Mouse (Mus musculus): ENCODE results near the gene Gm20696. TPM values are rescaled to one million over a fixed set of nuclear protein-coding genes. Genes with fewer than 3 reads are reported as not detected.

Gm20696 gene
- polyA plus RNA-seq, 1 experiment from 2014 or later: 6.3 TPM

- peaks cover 3% of the 10 kb centered on the region; the same call in 1 of the 2 replicates for H3K4me1 ChIP-seq (replicated peaks; ENCODE audit: control insufficient read depth, insufficient read depth, low read length)
- 86% methylated on average over 2 of the region's 2 CpGs for WGBS
- H3K9me3 ChIP-seq (ENCODE audit: control insufficient read depth, low read length): no peaks in the 10 kb centered on the region
- peaks cover 1% of the 10 kb centered on the region for H3K36me3 ChIP-seq (ENCODE audit: control insufficient read depth, insufficient read depth)
- no peaks in the 10 kb centered on the region for H3K27me3 ChIP-seq (replicated peaks; ENCODE audit: control insufficient read depth, insufficient read depth, low read length)
- peak; percentile 10; the same call in 1 of the 2 replicates for ATAC-seq
- no peak overlapping the region for H3K9ac ChIP-seq (replicated peaks; ENCODE audit: low read depth, low read length)
- no peak overlapping the region for H3K4me2 ChIP-seq (ENCODE audit: low read length)
- H3K4me3 ChIP-seq (replicated peaks; ENCODE audit: low read length): no peak overlapping the region
- H3K27ac ChIP-seq (ENCODE audit: low read length): no peak overlapping the region
Observed at GRCm38 (mm10) chr6:99652341-99652740, 14.3 kb downstream of the Gm20696 start.

- no peak for ATAC-seq
- Histone ChIP-seq H3K9me3 (ENCODE audit: control insufficient read depth, low read length) (no peaks in the 10 kb centered on the region), H3K9ac (replicated peaks; ENCODE audit: low read depth, low read length) (no peak overlapping the region), H3K36me3 (ENCODE audit: control insufficient read depth, insufficient read depth) (peaks cover 3% of the 10 kb centered on the region), H3K4me3 (replicated peaks; ENCODE audit: low read length) (no peak overlapping the region), H3K4me2 (ENCODE audit: low read length) (no peak overlapping the region), H3K27ac (ENCODE audit: low read length) (no peak overlapping the region), H3K4me1 (replicated peaks; ENCODE audit: control insufficient read depth, insufficient read depth, low read length) (no peaks in the 10 kb centered on the region; the same call in 1 of the 2 replicates), H3K27me3 (replicated peaks; ENCODE audit: control insufficient read depth, insufficient read depth, low read length) (no peaks in the 10 kb centered on the region)
- WGBS: 72% methylated on average over 2 of the region's 2 CpGs
Observed at GRCm38 (mm10) chr6:99649307-99649706, 17.3 kb downstream of the Gm20696 start.

GRCm38 (mm10) chr6:99646344-99646743 is 20.3 kb downstream of the Gm20696 start:
- Histone ChIP-seq H3K36me3 (ENCODE audit: control insufficient read depth, insufficient read depth) (peaks cover 3% of the 10 kb centered on the region), H3K27ac (ENCODE audit: low read length) (no peak overlapping the region), H3K27me3 (replicated peaks; ENCODE audit: control insufficient read depth, insufficient read depth, low read length) (no peaks in the 10 kb centered on the region), H3K4me3 (replicated peaks; ENCODE audit: low read length) (no peak overlapping the region), H3K4me1 (replicated peaks; ENCODE audit: control insufficient read depth, insufficient read depth, low read length) (no peaks in the 10 kb centered on the region), H3K9me3 (ENCODE audit: control insufficient read depth, low read length) (no peaks in the 10 kb centered on the region), H3K9ac (replicated peaks; ENCODE audit: low read depth, low read length) (no peak overlapping the region), H3K4me2 (ENCODE audit: low read length) (no peak overlapping the region)
- no peak for ATAC-seq
- WGBS: 78% methylated on average over 10 of the region's 10 CpGs

- H3K27me3 ChIP-seq (replicated peaks; ENCODE audit: control insufficient read depth, insufficient read depth, low read length): no peaks in the 10 kb centered on the region
- no peak overlapping the region for H3K27ac ChIP-seq (ENCODE audit: low read length)
- no peaks in the 10 kb centered on the region for H3K9me3 ChIP-seq (ENCODE audit: control insufficient read depth, low read length)
- H3K9ac ChIP-seq (replicated peaks; ENCODE audit: low read depth, low read length): no peak overlapping the region
- no peaks in the 10 kb centered on the region for H3K4me1 ChIP-seq (replicated peaks; ENCODE audit: control insufficient read depth, insufficient read depth, low read length)
- H3K36me3 ChIP-seq (ENCODE audit: control insufficient read depth, insufficient read depth): peaks cover 3% of the 10 kb centered on the region; the same call in 1 of the 2 replicates
- no peak overlapping the region for H3K4me2 ChIP-seq (ENCODE audit: low read length)
- ATAC-seq: no peak
- 86% methylated on average over 5 of the region's 5 CpGs for WGBS
- H3K4me3 ChIP-seq (replicated peaks; ENCODE audit: low read length): no peak overlapping the region
Observed at GRCm38 (mm10) chr6:99644876-99645275, 21.7 kb downstream of the Gm20696 start.

- no peaks in the 10 kb centered on the region for H3K9me3 ChIP-seq (ENCODE audit: control insufficient read depth, low read length)
- no peaks in the 10 kb centered on the region for H3K4me1 ChIP-seq (replicated peaks; ENCODE audit: control insufficient read depth, insufficient read depth, low read length)
- peaks cover 3% of the 10 kb centered on the region; the same call in 1 of the 2 replicates for H3K36me3 ChIP-seq (ENCODE audit: control insufficient read depth, insufficient read depth)
- H3K27me3 ChIP-seq (replicated peaks; ENCODE audit: control insufficient read depth, insufficient read depth, low read length): no peaks in the 10 kb centered on the region
- no peak overlapping the region for H3K27ac ChIP-seq (ENCODE audit: low read length)
- H3K4me3 ChIP-seq (replicated peaks; ENCODE audit: low read length): no peak overlapping the region
- no peak for ATAC-seq
- H3K9ac ChIP-seq (replicated peaks; ENCODE audit: low read depth, low read length): no peak overlapping the region
- no peak overlapping the region for H3K4me2 ChIP-seq (ENCODE audit: low read length)
- WGBS: 71% methylated on average over 5 of the region's 5 CpGs
Observed at GRCm38 (mm10) chr6:99644386-99644785, 22.2 kb downstream of the Gm20696 start.

- WGBS: 49% methylated on average over 10 of the region's 10 CpGs
- Histone ChIP-seq H3K4me3 (replicated peaks; ENCODE audit: low read length) (no peak overlapping the region), H3K4me1 (replicated peaks; ENCODE audit: control insufficient read depth, insufficient read depth, low read length) (no peaks in the 10 kb centered on the region), H3K27ac (ENCODE audit: low read length) (no peak overlapping the region), H3K4me2 (ENCODE audit: low read length) (no peak overlapping the region), H3K9me3 (ENCODE audit: control insufficient read depth, low read length) (no peaks in the 10 kb centered on the region), H3K36me3 (ENCODE audit: control insufficient read depth, insufficient read depth) (peaks cover 3% of the 10 kb centered on the region; the same call in 1 of the 2 replicates), H3K9ac (replicated peaks; ENCODE audit: low read depth, low read length) (no peak overlapping the region), H3K27me3 (replicated peaks; ENCODE audit: control insufficient read depth, insufficient read depth, low read length) (no peaks in the 10 kb centered on the region)
- ATAC-seq: no peak
Observed at GRCm38 (mm10) chr6:99643439-99644199, 23.0 kb downstream of the Gm20696 start.

- Histone ChIP-seq H3K9me3 (ENCODE audit: control insufficient read depth, low read length) (no peaks in the 10 kb centered on the region), H3K9ac (replicated peaks; ENCODE audit: low read depth, low read length) (no peak overlapping the region), H3K27me3 (replicated peaks; ENCODE audit: control insufficient read depth, insufficient read depth, low read length) (no peaks in the 10 kb centered on the region), H3K27ac (ENCODE audit: low read length) (no peak overlapping the region), H3K4me1 (replicated peaks; ENCODE audit: control insufficient read depth, insufficient read depth, low read length) (0 out of 2 replicates have a peak, but pooled peaks cover 5% of the 10 kb centered on the region), H3K36me3 (ENCODE audit: control insufficient read depth, insufficient read depth) (no peaks in the 10 kb centered on the region), H3K4me2 (ENCODE audit: low read length) (no peak overlapping the region), H3K4me3 (replicated peaks; ENCODE audit: low read length) (no peak overlapping the region)
- no peak for ATAC-seq
- 62% methylated on average over 4 of the region's 4 CpGs for WGBS
Observed at GRCm38 (mm10) chr6:99637456-99637855, 29.1 kb downstream of the Gm20696 start.

- Histone ChIP-seq H3K9ac (replicated peaks; ENCODE audit: low read depth, low read length) (no peak overlapping the region), H3K4me3 (replicated peaks; ENCODE audit: low read length) (no peak overlapping the region), H3K36me3 (ENCODE audit: control insufficient read depth, insufficient read depth) (no peaks in the 10 kb centered on the region), H3K27me3 (replicated peaks; ENCODE audit: control insufficient read depth, insufficient read depth, low read length) (no peaks in the 10 kb centered on the region), H3K4me1 (replicated peaks; ENCODE audit: control insufficient read depth, insufficient read depth, low read length) (0 out of 2 replicates have a peak, but pooled peaks cover 5% of the 10 kb centered on the region), H3K27ac (ENCODE audit: low read length) (no peak overlapping the region), H3K9me3 (ENCODE audit: control insufficient read depth, low read length) (no peaks in the 10 kb centered on the region), H3K4me2 (ENCODE audit: low read length) (no peak overlapping the region)
- ATAC-seq: no peak
- 43% methylated on average over 8 of the region's 8 CpGs for WGBS
Observed at GRCm38 (mm10) chr6:99636801-99637200, 29.8 kb downstream of the Gm20696 start.

- Histone ChIP-seq H3K4me3 (replicated peaks; ENCODE audit: low read length) (no peak overlapping the region), H3K9ac (replicated peaks; ENCODE audit: low read depth, low read length) (no peak overlapping the region), H3K27ac (ENCODE audit: low read length) (no peak overlapping the region), H3K4me1 (replicated peaks; ENCODE audit: control insufficient read depth, insufficient read depth, low read length) (0 out of 2 replicates have a peak, but pooled peaks cover 5% of the 10 kb centered on the region), H3K36me3 (ENCODE audit: control insufficient read depth, insufficient read depth) (no peaks in the 10 kb centered on the region), H3K9me3 (ENCODE audit: control insufficient read depth, low read length) (no peaks in the 10 kb centered on the region), H3K4me2 (ENCODE audit: low read length) (no peak overlapping the region), H3K27me3 (replicated peaks; ENCODE audit: control insufficient read depth, insufficient read depth, low read length) (no peaks in the 10 kb centered on the region)
- ATAC-seq: no peak
- 63% methylated on average over 9 of the region's 9 CpGs for WGBS
Observed at GRCm38 (mm10) chr6:99636121-99636520, 30.5 kb downstream of the Gm20696 start.
